Mouse (Mus musculus): ENCODE measurements around the gene Fam234b. TPM values are rescaled to one million over a fixed set of nuclear protein-coding genes. Genes with fewer than 3 reads are reported as not detected.

The Fam234b gene
- polyA plus RNA-seq, 1 experiment = 0.95 TPM

GRCm38 (mm10) chr6:135262565-135262964 lies 64.8 kb downstream of the Fam234b start:
- Histone ChIP-seq H3K4me1 (ENCODE audit: control insufficient read depth) (no peaks in the 10 kb centered on the region), H3K27me3 (ENCODE audit: control insufficient read depth) (no peaks in the 10 kb centered on the region), H3K9me3 (ENCODE audit: control insufficient read depth, low read length) (peaks cover 4% of the 10 kb centered on the region), H3K4me3 (replicated peaks) (no peak overlapping the region), H3K36me3 (ENCODE audit: control insufficient read depth) (no peaks in the 10 kb centered on the region)
- TF ChIP-seq GATA1 (IDR thresholded peaks at IDR 0.05; ENCODE audit: low read length) = no peak
- no peak for TF ChIP-seq TAL1 (IDR thresholded peaks at IDR 0.05; ENCODE audit: low read length)

DNA sequence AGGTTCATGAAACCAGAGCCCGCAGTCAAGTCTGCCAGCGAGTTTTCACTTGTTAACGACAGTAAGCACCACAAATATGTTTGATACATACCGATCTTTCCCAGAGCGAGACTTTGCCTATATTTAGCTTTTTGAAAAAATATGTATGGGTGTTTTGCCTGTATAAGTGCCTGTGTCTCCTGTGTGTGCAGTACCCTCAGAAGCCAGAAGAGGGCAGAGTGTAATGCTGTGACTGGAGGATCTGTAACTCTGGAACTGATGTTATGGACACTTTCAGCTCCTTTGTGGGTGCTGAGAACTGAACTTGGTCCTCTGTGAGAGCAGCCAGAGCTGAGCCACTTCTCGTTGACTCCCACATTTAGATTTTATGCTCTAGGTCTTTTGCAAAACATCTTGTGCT lies 66.4 kb downstream of the Fam234b start:
- TF ChIP-seq GATA1 (IDR thresholded peaks at IDR 0.05; ENCODE audit: low read length) = no peak
- TF ChIP-seq TAL1 (IDR thresholded peaks at IDR 0.05; ENCODE audit: low read length) = no peak
- Histone ChIP-seq H3K9me3 (ENCODE audit: control insufficient read depth, low read length) (peaks cover 4% of the 10 kb centered on the region), H3K4me1 (ENCODE audit: control insufficient read depth) (no peaks in the 10 kb centered on the region), H3K27me3 (ENCODE audit: control insufficient read depth) (no peaks in the 10 kb centered on the region), H3K4me3 (replicated peaks) (no peak overlapping the region), H3K36me3 (ENCODE audit: control insufficient read depth) (no peaks in the 10 kb centered on the region)

- no peaks in the 10 kb centered on the region for H3K4me1 ChIP-seq (ENCODE audit: control insufficient read depth)
Measured at GRCm38 (mm10) chr6:135266056-135266455, 68.3 kb downstream of the Fam234b start.

DNA sequence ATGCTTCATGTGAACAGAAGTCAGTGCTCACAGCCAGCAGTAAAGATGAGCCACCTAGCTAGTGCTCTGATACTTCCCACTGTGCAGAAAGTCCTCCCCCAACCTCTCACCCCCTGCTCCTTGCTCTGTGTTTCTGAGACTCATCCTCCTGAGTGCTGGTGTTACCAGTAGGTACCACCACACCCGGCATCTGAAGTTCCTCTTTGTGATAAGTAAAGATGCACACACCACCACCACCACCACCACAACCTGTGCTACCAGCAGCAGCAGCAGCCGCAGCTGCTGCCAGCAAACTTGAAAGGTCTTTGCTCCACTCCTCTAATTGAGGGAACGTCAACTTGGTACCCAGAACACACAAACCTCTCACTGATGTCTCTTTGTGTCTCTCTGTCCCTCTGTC lies 69.4 kb downstream of the Fam234b start:
- TF ChIP-seq GATA1 (IDR thresholded peaks at IDR 0.05; ENCODE audit: low read length) = no peak
- TF ChIP-seq TAL1 (IDR thresholded peaks at IDR 0.05; ENCODE audit: low read length) = no peak
- no peaks in the 10 kb centered on the region for H3K27me3 ChIP-seq (ENCODE audit: control insufficient read depth)
- H3K36me3 ChIP-seq (ENCODE audit: control insufficient read depth) = no peaks in the 10 kb centered on the region
- no peaks in the 10 kb centered on the region for H3K4me1 ChIP-seq (ENCODE audit: control insufficient read depth)
- H3K4me3 ChIP-seq (replicated peaks) = no peak overlapping the region
- peaks cover 4% of the 10 kb centered on the region for H3K9me3 ChIP-seq (ENCODE audit: control insufficient read depth, low read length)

More at GRCm38 (mm10) chr6:135266056-135266455, 68.3 kb downstream of the Fam234b start:
- Histone ChIP-seq H3K4me3 (replicated peaks) (no peak overlapping the region), H3K9me3 (ENCODE audit: control insufficient read depth, low read length) (peaks cover 4% of the 10 kb centered on the region), H3K27me3 (ENCODE audit: control insufficient read depth) (no peaks in the 10 kb centered on the region), H3K36me3 (ENCODE audit: control insufficient read depth) (no peaks in the 10 kb centered on the region)
- TF ChIP-seq TAL1 (IDR thresholded peaks at IDR 0.05; ENCODE audit: low read length) (no peak), GATA1 (IDR thresholded peaks at IDR 0.05; ENCODE audit: low read length) (no peak)

DNA sequence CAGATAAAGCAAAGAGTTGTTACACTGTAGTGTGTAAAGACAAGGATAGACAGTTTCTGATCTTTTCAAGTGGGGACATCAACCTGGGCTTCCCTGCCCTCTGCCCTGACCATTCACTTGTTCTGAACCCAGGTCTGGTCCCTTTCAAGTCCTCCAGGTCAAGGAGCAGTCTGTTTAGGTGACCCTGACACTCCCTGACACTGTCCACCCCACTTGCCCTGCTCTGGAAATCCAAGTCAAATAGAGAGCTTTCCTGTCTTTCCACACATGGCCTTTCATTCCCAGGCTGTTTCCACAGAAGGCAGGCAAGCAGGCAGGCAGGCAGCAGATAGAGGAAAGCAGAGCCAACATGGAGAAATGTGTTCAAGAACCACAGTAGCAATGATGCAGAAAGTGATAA lies 70.6 kb downstream of the Fam234b start:
- TF ChIP-seq TAL1 (IDR thresholded peaks at IDR 0.05; ENCODE audit: low read length) (no peak), GATA1 (IDR thresholded peaks at IDR 0.05; ENCODE audit: low read length) (no peak)
- Histone ChIP-seq H3K4me1 (ENCODE audit: control insufficient read depth) (no peaks in the 10 kb centered on the region), H3K36me3 (ENCODE audit: control insufficient read depth) (no peaks in the 10 kb centered on the region), H3K9me3 (ENCODE audit: control insufficient read depth, low read length) (peaks cover 4% of the 10 kb centered on the region), H3K4me3 (replicated peaks) (no peak overlapping the region), H3K27me3 (ENCODE audit: control insufficient read depth) (no peaks in the 10 kb centered on the region)

DNA sequence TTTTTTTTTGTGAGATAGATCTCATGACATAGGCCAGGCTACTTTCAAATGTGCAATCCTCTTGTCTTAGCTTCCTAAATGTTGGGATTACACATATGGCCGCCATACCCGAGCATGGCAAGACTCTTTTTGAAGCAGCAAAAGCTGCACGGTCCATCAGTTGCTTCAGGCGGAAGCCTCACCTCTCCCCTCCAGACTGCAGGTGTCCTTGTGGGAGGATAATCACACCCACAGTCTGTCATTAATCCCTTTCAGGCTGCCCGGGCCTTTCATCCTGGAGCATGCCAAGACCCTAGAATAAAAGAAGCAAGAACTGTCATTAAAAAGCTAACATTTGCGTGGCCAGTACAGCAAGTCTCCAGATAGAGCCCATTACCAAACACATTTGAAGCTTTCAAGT lies 71.8 kb downstream of the Fam234b start:
- Histone ChIP-seq H3K9me3 (ENCODE audit: control insufficient read depth, low read length) (no peaks in the 10 kb centered on the region), H3K4me3 (replicated peaks) (no peak overlapping the region), H3K27me3 (ENCODE audit: control insufficient read depth) (no peaks in the 10 kb centered on the region), H3K36me3 (ENCODE audit: control insufficient read depth) (no peaks in the 10 kb centered on the region), H3K4me1 (ENCODE audit: control insufficient read depth) (no peaks in the 10 kb centered on the region)
- no peak for TF ChIP-seq TAL1 (IDR thresholded peaks at IDR 0.05; ENCODE audit: low read length)
- no peak for TF ChIP-seq GATA1 (IDR thresholded peaks at IDR 0.05; ENCODE audit: low read length)

GRCm38 (mm10) chr6:135271761-135272160 lies 74.0 kb downstream of the Fam234b start:
- no peaks in the 10 kb centered on the region for H3K36me3 ChIP-seq (ENCODE audit: control insufficient read depth)
- TF ChIP-seq GATA1 (IDR thresholded peaks at IDR 0.05; ENCODE audit: low read length) = no peak
- TF ChIP-seq TAL1 (IDR thresholded peaks at IDR 0.05; ENCODE audit: low read length) = no peak

DNA sequence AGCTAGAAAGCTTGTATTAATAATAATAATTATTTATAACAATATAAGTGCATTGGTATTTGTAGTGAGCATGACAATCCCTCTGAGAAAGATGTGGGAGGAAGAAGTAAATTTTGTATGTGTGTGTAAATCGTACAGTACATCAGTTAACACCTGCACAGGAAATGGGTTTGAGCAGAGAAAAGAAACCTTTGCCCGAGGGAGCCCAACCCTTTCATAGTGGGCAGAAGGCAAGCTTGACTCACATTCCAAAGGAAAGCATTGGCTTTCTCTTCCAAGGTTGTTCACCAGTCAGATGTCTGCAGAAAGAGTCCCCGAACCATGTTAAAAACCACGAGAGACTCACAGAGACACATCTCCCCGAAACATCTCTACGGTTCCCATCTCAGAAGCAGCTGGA lies 75.3 kb downstream of the Fam234b start:
- H3K4me1 ChIP-seq (ENCODE audit: control insufficient read depth) = no peaks in the 10 kb centered on the region
- no peaks in the 10 kb centered on the region for H3K9me3 ChIP-seq (ENCODE audit: control insufficient read depth, low read length)
- no peaks in the 10 kb centered on the region for H3K36me3 ChIP-seq (ENCODE audit: control insufficient read depth)
- H3K27me3 ChIP-seq (ENCODE audit: control insufficient read depth) = no peaks in the 10 kb centered on the region
- H3K4me3 ChIP-seq (replicated peaks) = no peak overlapping the region
- TF ChIP-seq TAL1 (IDR thresholded peaks at IDR 0.05; ENCODE audit: low read length) (no peak), GATA1 (IDR thresholded peaks at IDR 0.05; ENCODE audit: low read length) (no peak)

More at GRCm38 (mm10) chr6:135271761-135272160, 74.0 kb downstream of the Fam234b start:
- Histone ChIP-seq H3K27me3 (ENCODE audit: control insufficient read depth) (no peaks in the 10 kb centered on the region), H3K4me1 (ENCODE audit: control insufficient read depth) (no peaks in the 10 kb centered on the region), H3K9me3 (ENCODE audit: control insufficient read depth, low read length) (no peaks in the 10 kb centered on the region), H3K4me3 (replicated peaks) (no peak overlapping the region)

DNA sequence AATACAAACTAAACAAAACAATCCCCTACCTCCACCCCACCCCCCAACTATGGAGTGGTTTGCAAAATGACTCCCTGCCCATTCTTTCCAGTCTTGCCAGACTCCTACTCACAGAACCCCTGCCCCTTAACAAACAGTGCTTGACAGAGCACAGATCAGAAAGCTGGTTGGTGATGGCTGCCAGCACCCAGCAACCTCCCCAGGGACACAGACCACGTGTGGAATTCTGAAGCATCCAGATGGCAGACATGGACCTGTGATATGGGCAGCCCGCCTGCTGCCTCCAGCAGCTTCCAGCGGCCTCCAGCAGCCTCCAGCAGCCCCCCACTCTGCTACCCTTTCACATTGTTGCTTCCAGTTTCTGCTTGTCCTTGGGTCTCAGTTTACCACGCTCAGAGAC lies 77.5 kb downstream of the Fam234b start:
- Histone ChIP-seq H3K9me3 (ENCODE audit: control insufficient read depth, low read length) (no peaks in the 10 kb centered on the region), H3K27me3 (ENCODE audit: control insufficient read depth) (no peaks in the 10 kb centered on the region), H3K4me3 (replicated peaks) (no peak overlapping the region), H3K4me1 (ENCODE audit: control insufficient read depth) (no peaks in the 10 kb centered on the region), H3K36me3 (ENCODE audit: control insufficient read depth) (no peaks in the 10 kb centered on the region)
- TF ChIP-seq GATA1 (IDR thresholded peaks at IDR 0.05; ENCODE audit: low read length) (no peak), TAL1 (IDR thresholded peaks at IDR 0.05; ENCODE audit: low read length) (no peak)
